Mouse (Mus musculus): ENCODE measurements at regions not wholly inside any gene's neighbourhood (a gene's known extent, or its start where the extent isn't known, plus 50 kb on each side); places are given as distances from the start of the nearest gene placed in this dataset.

GRCm38 (mm10) chr13:28883398-28883797 is 70.1 kb downstream of the Sox4 start:
- TF ChIP-seq CTCF (IDR thresholded peaks at IDR 0.05; ENCODE audit: low read depth) (no peak), EP300 (IDR thresholded peaks at IDR 0.05; ENCODE audit: low read depth) (no peak)
